Comparison of ENCODE assay signal across 8 mouse cellular contexts in the genomic region with DNA sequence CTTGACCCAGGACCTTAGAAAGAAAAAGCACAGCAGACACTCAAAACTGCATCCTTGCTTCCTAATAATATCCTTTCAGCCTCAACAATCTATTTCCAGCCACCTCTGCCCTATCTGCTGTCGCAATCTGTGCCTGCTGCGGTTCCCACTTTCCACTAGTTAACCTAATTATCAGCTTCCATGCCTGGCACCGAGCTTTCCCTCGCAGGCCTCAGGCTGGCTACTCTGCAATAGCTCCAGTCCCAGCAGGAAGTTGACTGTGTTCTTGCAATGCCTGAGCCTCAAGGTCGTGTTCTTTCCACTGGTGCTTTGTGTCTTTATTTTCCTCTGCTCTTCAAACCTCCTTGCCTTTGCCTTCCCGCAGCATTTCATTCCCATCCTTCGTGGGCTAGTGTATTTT. TPM values are rescaled to one million over a fixed set of nuclear protein-coding genes. Genes with fewer than 3 reads are reported as not detected.
DNase-seq lines count a peak whose midpoint lies in the region; ATAC-seq lines count a peak whose summit lies in the region.
"Had no signal": no experiment of that assay in that cellular context is flagged by ENCODE, and none has a peak within 500 bp of the region (broad histone marks: within the 10 kb centered on the region; RNA-seq: fewer than 3 reads in every experiment).

No protein-coding gene starts in this region.

- 0 out of 2 replicates have a peak, but pooled peaks cover 4% of the 10 kb centered on the region for H3K9me3 ChIP-seq in heart, embryonic 12.5 days (replicated peaks)
- no peaks in the 10 kb centered on the region for H3K9me3 ChIP-seq in neural tube, embryonic 15.5 days (replicated peaks)

- peaks cover 32% of the 10 kb centered on the region for H3K4me1 ChIP-seq in heart, embryonic 12.5 days (replicated peaks)
- no peaks in the 10 kb centered on the region for H3K4me1 ChIP-seq in neural tube, embryonic 15.5 days

- WGBS in heart, embryonic 12.5 days, result 33% methylated on average over 7 of the region's 7 CpGs
- WGBS in neural tube, embryonic 15.5 days, result 79% methylated on average over 7 of the region's 7 CpGs

- no peaks in the 10 kb centered on the region for H3K27me3 ChIP-seq in heart, embryonic 12.5 days (replicated peaks)
- no peaks in the 10 kb centered on the region for H3K27me3 ChIP-seq in neural tube, embryonic 15.5 days (replicated peaks)

- peaks cover 8% of the 10 kb centered on the region; the same call in 1 of the 2 replicates for H3K36me3 ChIP-seq in heart, embryonic 12.5 days
- no peaks in the 10 kb centered on the region for H3K36me3 ChIP-seq in neural tube, embryonic 15.5 days

- no peak for DNase-seq in heart, adult 8-10 months (ENCODE audit: low spot score)
- DNase-seq in adrenal gland, postnatal 25 days, result peak; percentile 38
- DNase-seq in cerebellum, postnatal 10 days, result peak; percentile 48 to 62
- DNase-seq in kidney, postnatal 25 days, result peak; percentile 30 to 79
- no peak for DNase-seq in urinary bladder, postnatal 10 days (ENCODE audit: low spot score)

- no peak overlapping the region for H3K4me2 ChIP-seq in heart, embryonic 12.5 days
- no peak overlapping the region for H3K4me2 ChIP-seq in neural tube, embryonic 15.5 days

- peak overlapping the region; percentile 10 for H3K27ac ChIP-seq in heart, embryonic 12.5 days (ENCODE audit: poor library complexity, severe bottlenecking)
- H3K27ac ChIP-seq in neural tube, embryonic 15.5 days (replicated peaks), result no peak overlapping the region
- H3K27ac ChIP-seq: macrophage had no signal

- no peak overlapping the region for H3K9ac ChIP-seq in heart, embryonic 12.5 days
- no peak overlapping the region for H3K9ac ChIP-seq in neural tube, embryonic 15.5 days (replicated peaks)

- no peak overlapping the region for H3K4me3 ChIP-seq in heart, embryonic 12.5 days
- H3K4me3 ChIP-seq in neural tube, embryonic 15.5 days (replicated peaks), result no peak overlapping the region

- ATAC-seq in heart, embryonic 12.5 days (ENCODE audit: insufficient number of reproducible peaks, low FRiP score), result no peak
- no peak for ATAC-seq in neural tube, embryonic 15.5 days (ENCODE audit: low FRiP score)

RNA-seq across cellular contexts. Expression of a gene that starts 22.9 kb away (rescaled TPM):
- 28.8 and 29.3 TPM in 2 replicates for polyA plus RNA-seq in heart, embryonic 12.5 days (2016; fragmentation: Nextera tagmentation; extraction: Ambion mirVana)
- total RNA-seq in heart, adult 8-10 months (2022), result 100 to 1,000 TPM in 1 of 4 experiments, 10 to 100 TPM in 3; 78.5 to 103 (median 84.6) TPM
- 52.8 and 87.6 TPM in 2 replicates for total RNA-seq in adrenal gland, postnatal 25 days (2021)
- polyA plus RNA-seq in neural tube, embryonic 15.5 days (2015; fragmentation: Nextera tagmentation; extraction: Ambion mirVana), result 8.4 and 8.7 TPM in 2 replicates

RNA-seq across cellular contexts. Expression of a gene that starts 54.4 kb away (rescaled TPM):
- polyA plus RNA-seq in heart, embryonic 12.5 days (2016; fragmentation: Nextera tagmentation; extraction: Ambion mirVana), result 78.8 and 79.2 TPM in 2 replicates
- total RNA-seq in heart, adult 8-10 months (2022), result 10 to 100 TPM; 30.4 to 38.5 (median 34.1) TPM
- total RNA-seq in adrenal gland, postnatal 25 days (2021), result 101 and 111 TPM in 2 replicates
- 90.4 and 92.4 TPM in 2 replicates for polyA plus RNA-seq in neural tube, embryonic 15.5 days (2015; fragmentation: Nextera tagmentation; extraction: Ambion mirVana)

Comparison
In these comparisons a context has a peak if more than half of its experiments do, and no peak if none do; other contexts are left out.
1. DNase-seq: peak in adrenal gland, postnatal 25 days (single experiment), cerebellum, postnatal 10 days (2 of 2) and kidney, postnatal 25 days (2 of 2); none in heart, adult 8-10 months (single experiment) and urinary bladder, postnatal 10 days (single experiment).